Mouse (Mus musculus) urinary bladder, postnatal 36 days (tissue): ENCODE results near the gene Aqp12.
A peak's percentile ranks its signal among the peaks of the same experiment; 100 is the strongest.

ENCODE experiments used
- DNase-seq, 2 experiments: peaks; one replicate each; pipeline ENCODE4 v3.0.0; 2022; ENCODE audit warnings: low spot score in 2 of 2, mixed read lengths in 1 of 2

Gene Aqp12

GRCm38 (mm10) chr1:93014460-93014859 is 8.3 kb downstream of the Aqp12 start:
- peak; percentile 54 to 62 for DNase-seq

DNA sequence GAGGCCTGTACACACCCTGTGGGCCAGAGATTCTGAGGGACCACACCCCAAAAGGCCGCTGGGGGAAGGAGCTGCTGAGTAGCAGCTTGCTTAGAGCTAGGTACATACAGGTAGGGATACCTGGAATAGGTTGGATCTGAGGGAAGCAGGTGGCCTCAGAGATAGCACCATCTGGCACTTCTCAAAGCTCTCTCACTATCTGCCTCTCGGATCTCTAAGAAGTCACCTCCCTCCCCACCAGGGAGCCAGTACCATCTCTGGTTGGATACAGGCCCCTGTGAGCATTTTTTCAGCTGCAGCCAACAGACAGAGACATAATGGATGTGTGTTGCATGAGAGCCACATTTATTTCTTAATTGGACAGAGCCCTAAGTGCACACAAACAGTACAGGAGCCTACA is 9.0 kb downstream of the Aqp12 start:
- no peak for DNase-seq

GRCm38 (mm10) chr1:93018716-93019115 is 12.6 kb downstream of the Aqp12 start:
- no peak for DNase-seq

DNA sequence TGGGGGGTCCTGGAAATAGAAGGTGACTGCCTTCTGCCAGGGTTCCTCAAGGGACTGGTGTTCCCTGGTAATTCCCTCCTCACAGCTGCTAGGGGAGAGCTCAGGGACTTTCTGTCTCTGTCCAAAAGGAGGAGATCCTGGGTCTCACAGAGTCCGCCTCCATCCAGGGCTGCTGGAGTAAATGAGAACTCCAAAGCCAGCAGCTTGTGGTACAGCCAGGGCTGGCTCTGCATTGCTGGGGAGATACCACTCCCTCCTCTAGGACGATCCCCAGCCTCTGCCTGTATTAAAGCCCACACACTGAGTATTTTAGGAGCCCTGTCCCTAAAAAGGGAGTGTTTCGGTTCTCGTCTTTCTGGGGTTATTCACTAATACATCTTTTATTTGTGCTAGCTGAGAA is 14.5 kb downstream of the Aqp12 start:
- no peak for DNase-seq

DNA sequence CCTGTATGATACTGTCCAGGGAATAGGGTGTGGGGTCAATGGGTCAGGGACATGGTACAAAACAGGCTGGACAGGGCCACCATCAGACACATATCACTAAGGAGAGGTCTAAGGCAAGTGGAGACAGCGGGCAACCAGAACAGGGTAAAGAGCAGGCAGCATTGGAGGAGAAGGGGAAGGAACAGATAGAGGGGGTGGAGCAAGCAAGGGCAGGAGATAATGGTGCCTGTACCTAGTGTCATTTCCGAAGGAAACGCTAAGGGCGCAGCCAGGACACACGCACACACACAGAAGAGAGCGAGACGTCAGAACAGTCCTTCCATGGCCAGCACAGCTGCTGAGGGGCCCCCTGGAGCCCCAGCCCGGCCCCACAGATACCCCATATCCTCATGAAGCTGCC is 20.5 kb downstream of the Aqp12 start:
- no peak for DNase-seq

GRCm38 (mm10) chr1:93029387-93029786 is 23.3 kb downstream of the Aqp12 start:
- DNase-seq = no peak

GRCm38 (mm10) chr1:93030060-93030459 is 23.9 kb downstream of the Aqp12 start:
- no peak for DNase-seq

GRCm38 (mm10) chr1:93031199-93031598 is 25.1 kb downstream of the Aqp12 start:
- no peak for DNase-seq

DNA sequence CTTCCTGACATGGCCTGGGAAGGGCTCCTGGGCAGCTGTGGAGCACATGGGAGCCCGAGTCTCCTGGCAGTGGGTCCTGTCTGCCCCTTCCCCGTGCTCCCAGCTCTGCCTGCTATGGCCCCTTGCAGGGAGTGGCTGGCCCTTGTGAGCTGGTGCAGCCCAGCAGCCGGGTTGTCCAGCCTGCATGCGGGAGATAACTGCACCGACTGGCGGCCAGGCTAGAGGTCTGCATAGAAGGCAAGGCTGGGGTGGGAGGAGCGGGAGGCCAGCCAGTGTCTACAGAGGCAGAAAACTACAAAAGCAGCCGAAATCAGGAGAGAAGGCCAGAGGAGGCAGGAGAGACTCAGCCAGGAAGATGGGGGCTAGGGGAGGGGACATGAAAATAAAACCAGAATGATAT is 27.9 kb downstream of the Aqp12 start:
- DNase-seq = no peak

GRCm38 (mm10) chr1:93035981-93036380 is 29.8 kb downstream of the Aqp12 start:
- DNase-seq = no peak

- DNase-seq = no peak
Measured at GRCm38 (mm10) chr1:93046153-93046789, 40.1 kb downstream of the Aqp12 start.

DNA sequence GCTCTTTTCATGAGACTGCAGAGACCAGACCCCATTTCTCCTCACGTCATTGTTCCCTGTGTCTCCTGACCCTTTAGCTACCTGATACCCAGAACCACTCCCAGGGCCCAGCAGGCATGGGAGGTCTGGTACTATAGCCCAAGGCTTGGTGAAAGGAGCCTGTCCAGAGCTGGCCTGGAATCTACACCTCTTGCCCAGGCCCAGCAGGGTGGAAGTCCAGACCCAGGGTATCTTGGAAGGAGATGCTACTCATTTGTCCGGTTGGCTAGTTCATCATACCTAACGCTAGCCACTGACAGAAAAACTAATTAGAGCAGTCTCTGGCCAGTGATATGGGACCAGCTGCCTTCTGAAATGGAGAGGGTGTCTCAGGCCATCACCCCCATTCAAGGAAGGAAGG is 43.9 kb downstream of the Aqp12 start:
- DNase-seq = no peak

DNA sequence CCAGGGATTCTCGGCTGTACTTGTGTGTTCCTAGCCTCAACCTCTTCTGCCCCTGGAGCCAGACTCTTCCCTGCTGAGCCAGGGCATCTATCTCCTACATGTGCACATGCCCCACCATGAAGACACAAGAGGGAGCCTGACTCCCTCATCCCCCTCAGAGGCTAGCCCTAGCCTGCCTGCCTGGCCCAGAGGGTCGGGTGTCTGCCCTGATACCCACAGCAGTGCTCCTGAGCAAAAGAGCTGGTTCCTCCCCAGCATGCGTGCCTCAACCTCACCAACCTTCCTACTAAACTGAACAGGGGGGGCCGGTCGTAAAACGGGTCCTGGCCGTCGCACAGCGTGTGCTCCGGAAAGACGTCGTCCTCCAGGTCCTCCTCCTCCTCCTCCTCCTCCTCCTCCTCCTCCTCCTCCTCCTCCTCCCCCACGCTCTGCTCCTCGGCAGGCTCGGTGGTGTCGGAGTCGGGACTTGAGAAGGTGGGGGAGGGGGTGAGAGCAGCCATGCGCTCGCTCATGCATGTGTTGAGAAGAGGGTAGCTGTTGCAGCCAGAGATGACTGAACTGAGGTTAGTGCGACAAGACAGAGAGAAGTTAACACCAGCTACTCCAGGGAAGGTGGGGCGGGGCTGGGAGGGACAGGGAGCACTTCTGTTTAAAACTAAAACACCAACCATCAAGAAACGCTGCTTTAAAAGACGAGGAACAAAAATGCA is 45.1 kb downstream of the Aqp12 start:
- no peak for DNase-seq
